Mouse (Mus musculus) layer of hippocampus, adult 9-10 months (tissue): Measurements from ENCODE around the gene Higd1c.
"Not testable (repeated sequence)": the region's sequence is repeated elsewhere in the genome, so short reads cannot be mapped to it uniquely, and the experiment has no call there.

Experiments
- DNase-seq: peaks from one replicate; pipeline ENCODE4 v3.0.0; 2022; ENCODE audit warnings: low spot score

The Higd1c gene

DNA sequence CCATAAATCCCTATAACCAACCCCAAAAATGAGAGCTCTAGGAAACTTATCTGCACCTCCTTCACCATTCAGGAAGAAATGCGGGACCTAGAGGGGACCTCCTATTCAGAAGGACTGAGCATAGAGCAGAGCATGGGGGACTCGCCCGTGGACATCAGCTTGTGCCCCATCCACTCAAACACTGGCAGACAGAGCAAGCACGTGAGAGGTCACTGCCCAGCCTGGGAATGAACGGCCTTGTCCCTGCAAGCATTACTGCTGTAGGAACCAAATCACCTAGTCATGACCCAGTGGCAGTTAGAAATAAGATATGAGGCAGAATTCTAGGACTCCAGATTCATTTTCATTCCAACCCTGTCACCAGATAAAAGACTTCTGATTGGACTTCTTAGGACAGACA lies 47.4 kb downstream of the Higd1c start:
- DNase-seq, result no peak

DNA sequence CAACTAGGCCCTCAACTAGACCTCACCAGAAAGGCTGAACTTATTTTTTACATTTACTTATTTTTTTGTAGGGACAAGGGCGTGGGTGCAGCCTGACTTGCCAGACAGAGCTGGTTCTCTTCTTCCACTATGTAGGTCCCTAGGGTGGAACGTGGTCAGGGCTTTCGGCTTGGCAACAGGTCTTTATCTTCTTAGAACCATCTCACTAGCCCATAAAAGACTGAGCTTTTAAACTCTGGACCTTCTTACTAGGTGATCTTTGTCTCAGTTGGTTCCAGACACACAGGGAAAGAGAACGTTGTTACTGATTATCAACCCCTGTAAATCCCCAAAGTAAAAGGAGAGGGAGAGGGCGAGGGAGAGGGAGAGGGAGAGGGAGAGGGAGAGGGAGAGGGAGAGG lies 49.0 kb downstream of the Higd1c start:
- no peak for DNase-seq

DNA sequence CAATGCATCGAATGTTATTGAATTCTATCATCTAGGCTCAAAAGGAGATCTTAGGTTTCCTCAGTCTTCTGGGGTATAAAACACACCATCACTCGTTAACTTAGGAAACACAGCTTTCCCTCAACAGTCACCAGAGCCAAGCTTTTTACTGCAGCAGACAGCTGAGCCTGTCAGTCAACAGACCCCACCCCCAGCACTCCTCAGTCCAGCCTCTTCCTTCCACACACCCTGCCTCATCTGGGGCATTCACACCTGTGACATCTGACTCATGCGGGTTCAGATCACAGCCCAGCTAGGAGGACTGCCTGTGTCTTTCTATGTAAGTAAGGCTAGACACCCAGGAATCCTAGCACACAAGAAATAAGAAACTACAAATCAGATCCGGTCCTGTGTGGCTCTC lies 49.7 kb downstream of the Higd1c start:
- no peak for DNase-seq

DNA sequence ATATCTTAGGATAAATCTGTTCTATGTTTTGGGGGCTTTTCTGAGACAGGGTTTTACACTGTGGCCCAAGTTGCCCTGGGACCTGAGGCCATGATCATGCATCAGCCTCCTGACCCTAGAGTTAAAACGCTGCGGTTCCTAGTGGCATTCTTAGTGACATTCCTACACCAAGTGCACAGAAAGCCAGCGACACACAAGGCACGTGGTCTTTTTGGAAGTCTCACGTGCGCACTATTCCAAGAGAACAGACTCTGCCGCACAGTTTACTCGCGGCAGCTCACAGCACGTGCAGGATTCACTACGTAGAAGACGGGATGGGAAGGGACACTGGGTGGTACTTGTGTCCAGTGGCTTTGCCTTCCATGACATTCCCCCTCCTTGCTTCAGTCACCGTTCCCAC lies 50.6 kb downstream of the Higd1c start:
- no peak for DNase-seq

DNA sequence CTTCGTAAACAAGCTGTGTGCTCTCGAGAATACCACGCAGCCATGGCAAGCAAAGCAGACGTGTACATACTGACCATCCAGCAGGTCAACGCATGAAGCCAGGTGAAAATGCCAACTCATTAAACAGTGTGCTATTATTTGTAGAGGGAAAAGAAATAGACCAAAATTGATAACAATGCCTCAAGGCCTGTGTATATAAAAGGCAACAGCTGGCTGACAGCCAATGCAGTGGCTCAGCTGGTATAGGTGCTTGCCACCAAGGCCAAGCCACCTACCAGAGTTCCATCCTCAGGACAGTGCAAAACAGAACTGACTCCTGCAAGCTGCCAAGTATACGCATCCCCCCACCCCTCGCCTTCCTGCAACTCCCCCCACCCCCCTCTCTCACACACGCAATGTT lies 51.3 kb downstream of the Higd1c start:
- DNase-seq, result no peak

DNA sequence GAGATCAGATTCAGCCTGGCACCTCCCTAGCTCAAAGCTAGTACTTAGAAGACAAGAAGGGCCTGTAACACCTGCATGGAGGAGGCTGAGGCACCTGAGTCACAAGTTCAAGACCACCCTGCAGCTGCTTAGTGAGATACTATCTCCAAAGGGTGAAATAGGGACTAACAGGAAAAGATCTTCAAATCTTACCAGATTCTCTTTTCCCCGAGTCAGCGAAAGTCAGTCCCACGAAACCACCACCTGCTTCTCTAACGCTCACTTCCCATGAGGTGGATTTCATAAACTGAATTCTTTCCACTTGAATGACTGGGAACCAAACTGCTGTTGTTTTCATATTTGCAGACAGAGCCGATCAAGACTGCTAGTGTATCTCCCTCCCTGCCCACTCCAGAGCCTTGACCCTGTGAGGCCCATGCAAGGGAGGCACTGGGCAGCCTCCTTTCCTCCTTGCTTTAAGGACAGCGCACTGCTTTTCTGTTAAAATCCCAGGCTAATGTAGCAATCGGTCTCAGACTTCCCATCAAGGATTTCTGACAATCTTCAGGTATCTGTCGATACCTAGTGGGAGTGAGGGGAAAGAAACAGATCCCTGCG lies 53.6 kb downstream of the Higd1c start:
- no peak for DNase-seq

DNA sequence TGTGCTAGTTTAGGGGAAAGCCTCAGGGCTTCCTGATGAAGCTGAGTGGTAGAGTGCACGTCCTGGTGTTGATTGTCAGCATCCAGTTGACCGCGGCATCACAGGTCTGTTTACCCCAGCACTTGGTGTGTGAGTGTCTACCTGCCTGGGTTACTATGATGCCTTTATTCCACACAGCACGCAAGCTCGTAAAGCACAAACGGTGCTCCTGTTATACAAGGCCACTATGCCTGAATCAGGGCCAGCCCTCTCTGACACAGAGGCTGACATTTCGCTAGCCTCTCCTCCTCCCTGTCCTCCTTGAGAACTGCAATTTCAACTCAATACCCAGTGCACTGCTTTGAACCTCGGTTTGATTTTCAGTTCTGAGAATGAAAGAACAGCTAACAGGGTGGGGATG lies 55.0 kb downstream of the Higd1c start:
- no peak for DNase-seq

DNA sequence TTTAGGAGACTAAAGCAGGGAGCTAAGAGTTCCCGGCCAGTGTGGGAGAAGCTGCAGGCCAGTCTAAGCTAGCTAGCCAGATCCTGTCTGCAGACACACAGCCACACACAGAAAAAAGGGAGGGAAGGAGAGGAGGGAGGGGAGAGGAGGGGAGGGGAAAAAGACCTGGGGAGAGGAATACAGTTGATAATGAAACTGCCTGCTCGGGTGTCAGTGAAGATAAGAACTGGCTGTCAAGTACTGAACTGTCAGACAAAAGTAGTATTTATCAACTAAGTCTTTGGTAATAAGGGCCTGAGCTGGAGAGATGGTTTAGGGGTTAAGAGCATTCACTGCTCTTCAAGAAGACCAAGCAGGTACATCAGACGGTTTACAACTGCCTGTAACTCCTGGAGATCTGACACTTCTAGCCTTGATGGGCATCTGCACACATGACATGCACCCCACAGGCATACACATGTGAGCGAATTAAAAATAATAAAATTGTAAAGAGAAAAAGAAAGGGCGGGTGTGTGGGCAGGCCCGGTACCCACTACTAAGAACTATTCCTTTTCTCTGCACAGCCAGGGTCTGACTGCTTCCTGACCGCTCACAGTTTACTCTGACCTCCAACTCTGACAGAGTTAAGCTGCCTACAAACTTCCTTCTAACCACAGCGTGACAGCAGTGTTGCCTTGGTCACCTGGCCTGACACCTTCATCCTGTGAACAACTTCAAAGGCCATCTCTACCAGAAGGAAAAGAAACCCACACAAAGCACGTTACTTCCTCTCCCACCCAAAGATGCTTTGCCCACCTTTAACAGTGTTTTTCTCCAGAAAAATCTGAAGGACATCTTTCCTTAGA lies 55.8 kb downstream of the Higd1c start:
- no peak for DNase-seq

DNA sequence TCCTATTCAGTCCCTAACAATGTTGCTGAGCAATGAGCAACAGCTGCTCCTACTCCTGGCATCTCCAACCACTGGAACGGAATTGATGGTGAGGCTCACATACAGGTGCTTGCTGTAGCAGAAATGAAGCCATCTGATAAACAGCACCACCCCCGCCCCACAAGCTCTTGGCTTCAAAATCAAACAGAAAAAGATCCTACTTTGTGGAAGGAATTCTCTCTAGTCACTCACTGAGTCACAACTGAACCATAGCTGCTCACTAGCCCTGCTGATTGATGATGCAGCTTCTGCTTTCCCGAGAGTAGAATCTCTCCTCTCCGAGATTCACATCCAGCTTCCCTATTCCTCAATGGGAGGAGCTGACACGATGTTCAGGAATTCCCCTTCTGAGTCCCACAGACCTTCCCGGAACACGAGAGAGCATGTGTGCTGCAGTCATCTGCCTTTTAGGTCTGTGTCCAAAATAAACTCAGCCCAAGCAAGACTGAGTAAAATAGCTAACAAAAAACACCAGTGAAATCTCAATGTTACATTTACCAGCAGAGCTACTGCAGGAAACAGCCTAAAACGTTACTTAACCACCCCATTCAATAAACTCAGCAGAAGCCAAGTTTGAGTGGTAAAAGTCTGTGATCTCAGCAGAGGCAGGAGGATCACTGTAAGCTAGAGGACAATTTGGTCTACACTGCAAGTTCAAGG lies 56.9 kb downstream of the Higd1c start:
- DNase-seq, result peak; percentile 11

DNA sequence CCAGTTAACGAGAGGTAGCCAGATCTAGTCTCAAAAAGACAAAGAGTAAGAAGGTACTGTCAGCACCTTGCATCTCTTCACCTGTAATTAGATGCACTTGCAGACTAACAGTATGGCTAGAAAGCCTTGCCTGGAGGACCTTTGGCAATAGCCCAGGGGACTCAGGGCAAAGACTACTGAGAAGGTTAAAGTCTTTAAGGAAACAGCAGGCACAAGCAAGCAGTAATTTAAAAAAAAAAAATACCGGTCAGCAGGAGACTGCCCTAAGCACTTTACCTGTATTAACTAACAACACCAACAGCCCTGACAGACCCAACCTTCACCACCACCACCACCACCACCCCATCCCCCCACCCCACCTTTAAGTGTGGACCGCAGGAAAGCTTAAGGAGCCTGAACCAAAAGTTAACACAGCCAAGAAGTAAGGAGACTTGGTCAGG lies 57.4 kb downstream of the Higd1c start, which contains the start of gene Gm5475:
Gene Gm5475, plus strand, starts transcription at position 390 of the 440 bp plus-strand sequence.
- DNase-seq, result not testable (repeated sequence)

DNA sequence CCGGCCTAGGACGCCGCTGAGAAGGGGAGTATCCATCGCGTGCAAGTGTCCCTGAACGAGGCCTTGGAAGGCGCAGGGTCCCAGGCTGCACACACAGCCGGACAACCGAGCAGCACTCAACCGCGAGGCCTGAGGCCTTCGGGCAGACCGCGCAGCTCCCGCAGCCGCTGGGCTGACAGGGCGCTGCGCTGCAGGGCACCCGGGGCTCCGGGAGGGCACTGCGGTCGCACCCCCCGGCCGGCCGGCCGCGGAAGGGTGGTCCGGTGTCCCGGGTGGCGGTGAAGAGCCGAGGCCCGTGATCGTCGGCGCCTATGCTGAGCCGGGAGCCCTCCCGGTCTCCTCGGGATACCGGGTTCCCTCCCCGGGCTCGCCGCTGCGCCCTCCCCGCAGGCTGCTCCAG lies 58.1 kb downstream of the Higd1c start:
- DNase-seq, result no peak

DNA sequence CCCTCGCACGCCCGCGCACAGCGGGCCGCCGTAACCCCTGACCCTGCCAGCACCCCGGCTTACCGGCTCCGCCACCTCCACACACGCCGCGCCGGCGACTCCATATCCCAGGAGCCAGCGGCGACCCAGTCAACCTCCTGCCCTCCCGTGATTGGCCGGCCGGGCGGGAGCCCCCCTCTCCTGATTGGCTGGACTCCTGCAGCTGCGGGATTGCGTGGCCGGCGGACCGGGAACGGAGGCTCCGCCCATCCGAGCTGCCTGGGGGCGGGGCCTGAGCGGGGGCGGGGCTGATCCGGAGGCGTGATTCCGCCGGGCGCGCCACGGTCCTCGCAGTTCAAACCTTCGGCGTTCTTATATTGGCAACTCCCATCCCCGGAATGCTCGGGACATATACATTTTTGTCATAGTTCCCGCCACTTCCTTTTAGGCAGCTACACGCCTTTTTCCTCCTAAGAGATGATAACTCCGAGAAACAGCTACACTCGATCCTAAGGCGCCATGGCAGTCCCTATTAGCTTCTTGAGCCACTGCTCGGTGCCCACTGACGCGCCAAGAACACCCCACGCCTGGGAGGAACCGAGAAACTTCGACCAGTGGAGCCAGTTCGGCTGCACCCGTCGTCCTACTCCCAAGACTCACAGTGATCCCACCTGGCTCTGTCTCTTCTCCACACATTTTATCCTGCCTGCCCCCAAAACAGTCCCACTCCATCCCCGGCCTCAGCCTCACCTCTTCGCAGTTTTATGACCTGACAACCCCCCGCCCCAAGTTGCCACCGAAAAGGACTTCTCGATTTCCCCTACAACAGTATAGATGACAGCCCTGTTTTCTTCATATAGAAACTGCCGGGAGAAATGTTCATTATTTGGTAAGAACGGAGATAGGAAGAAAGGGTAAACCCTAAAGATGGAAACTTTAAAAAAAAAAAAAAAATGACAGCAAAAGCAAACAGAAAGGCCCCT lies 58.8 kb downstream of the Higd1c start:
- peak; percentile 70 for DNase-seq

DNA sequence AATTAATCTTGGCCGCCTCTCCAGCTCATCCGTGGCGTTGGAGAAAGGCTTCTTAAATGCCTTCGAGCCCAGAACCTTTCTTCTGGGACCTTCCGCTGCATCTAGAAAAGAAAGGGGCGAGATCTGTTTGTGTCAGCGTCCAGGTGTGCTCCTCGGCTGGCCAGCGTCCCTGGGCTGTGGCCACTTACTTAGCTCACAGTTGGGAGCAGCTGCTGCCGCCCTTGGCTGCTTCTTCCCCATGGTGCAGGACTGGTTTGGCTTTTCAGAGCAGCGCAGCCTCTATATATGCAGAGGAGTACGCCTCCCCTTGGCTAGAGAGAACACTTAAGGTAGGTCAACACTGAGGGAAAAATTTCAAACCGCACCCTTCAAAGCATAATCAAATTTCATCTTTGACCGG lies 59.6 kb downstream of the Higd1c start:
- DNase-seq, result no peak

DNA sequence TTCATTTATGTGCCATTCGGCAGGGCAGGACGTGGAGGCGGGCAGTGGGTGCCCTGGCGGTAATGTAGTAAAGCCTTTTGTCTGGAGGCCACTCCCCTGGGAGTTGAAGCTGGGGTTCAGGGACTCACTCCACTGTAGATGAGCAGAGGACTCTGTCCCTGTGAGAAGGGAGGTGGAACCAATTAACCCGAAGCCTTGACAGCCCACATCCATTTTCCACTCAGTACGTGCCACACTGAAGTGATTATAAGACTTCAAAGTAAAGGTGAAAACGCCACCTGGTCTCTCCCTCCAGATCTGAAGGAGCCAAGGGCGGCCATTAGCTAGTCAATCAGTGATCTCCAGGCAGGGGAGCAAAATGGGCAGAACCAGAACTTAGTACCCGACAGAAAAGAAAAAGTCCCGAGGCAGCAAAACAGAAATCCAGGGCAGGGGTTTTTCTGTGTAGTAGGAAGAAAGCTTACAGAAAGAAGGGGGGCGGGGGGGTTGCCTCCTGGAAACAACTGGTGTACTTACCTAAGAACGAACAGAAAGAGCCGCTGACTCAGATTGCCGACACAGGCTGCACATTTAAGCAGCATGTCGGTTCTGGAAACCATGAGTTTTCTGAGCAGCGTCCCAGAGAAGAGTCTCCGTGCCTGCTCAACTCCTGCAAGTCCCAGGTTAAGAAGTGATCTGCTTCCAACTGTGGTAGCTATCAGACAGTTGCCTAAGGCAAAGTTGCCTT lies 60.2 kb downstream of the Higd1c start, which contains the start of gene Slc11a2:
Gene Slc11a2, minus strand, starts transcription at position 677 of the 727 bp plus-strand sequence.
- no peak for DNase-seq

DNA sequence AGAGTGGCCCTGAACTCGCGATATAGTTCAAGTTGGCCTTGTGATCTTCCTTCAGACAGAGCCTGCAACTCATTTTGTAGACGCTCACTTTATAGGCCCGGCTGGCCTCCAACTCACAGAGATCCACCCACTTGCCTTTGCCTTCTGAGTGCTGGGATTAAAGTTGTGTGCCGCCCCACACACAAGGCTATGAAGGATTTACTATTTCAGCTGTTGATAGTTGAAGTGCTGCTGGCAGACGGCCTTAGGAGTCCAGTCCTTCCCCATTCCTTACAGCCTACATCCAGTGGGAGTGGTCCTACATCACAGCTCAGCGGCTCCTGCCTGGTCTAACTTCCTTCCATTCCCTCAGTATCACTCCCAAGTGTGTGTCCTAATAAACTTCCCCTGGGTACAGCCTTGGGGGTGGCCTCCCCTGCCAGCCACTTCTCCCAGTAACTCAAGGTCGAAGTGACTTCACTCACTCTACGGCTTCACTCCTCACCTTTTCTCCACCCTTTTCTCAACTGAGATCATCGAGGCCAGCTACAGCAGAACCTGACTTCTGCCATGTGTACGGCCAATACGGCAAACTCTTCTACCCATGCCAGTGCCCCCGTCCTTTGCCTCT lies 64.1 kb downstream of the Higd1c start:
- no peak for DNase-seq

DNA sequence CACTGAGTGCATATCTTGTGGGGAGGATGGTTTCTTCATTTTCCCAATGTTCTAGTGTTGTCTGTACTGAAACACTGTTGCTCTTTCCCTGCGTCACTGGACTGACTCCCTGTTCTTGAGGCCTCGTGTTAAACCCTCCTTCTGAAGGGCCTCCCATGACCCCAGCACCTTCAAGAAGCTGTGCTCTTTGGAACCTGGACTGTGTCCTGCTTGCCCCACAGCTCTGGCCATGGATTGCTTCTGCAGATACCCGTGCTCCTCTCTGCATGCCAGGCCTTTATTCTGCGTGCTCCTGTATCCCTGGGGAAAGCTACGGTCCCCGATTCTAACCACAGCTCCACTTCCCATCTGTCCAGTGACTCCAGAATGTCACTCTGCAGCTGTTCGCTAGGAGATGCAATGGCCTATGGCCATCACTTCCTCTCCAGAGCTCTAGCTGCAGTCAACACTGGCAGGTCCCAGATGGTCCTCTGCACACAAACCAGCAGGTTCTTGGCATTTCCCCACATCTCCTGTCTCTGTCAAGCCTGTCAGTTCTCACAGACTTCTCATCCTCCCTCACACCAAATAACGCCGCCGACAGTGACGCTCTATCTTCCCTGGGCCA lies 65.7 kb downstream of the Higd1c start:
- no peak for DNase-seq

DNA sequence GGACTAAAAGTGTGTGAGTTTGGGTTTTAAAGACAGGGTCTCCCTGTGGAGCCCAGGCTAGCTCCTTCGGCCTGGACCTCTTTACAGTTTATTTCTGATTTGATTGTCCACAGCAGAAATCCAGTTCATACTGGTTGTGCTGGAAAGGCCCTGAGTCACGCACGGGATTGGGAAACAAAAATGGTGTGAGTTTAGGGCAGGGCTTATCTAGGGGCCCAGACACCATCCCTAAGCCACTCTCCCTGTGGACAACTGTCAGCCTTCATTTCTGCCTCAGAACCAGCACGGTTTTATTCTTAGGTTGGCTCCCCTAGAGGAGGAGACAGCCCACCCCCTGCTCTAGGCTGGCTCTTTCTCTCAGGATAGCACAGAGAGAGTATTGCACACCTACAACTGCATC lies 68.9 kb downstream of the Higd1c start:
- no peak for DNase-seq
